21 mouse cellular contexts compared by ENCODE assay signal in the genomic region with DNA sequence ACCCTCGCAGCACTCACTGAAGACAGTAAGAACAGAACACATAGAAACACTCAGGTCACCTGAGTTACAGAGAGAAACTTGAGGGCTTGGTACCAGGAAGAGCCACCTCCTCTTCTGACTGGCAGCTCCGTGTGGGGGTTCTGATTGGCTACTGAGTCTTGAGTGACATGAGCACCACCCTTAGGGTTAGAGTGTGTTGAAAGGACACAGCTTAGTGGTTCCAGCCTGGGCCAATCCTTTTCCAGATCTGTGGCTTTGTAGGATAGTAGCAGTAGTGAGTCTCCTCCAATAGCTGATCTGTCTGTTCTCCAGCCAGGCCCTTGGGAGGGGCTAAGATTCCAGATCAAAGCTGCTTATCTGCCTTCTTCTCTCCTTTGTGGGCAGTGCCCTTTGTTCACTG. TPM values are rescaled to one million over a fixed set of nuclear protein-coding genes. Genes with fewer than 3 reads are reported as not detected.
A peak's percentile ranks its signal among the peaks of the same experiment; 100 is the strongest.
DNase-seq lines count a peak whose midpoint lies in the region; ATAC-seq and TF ChIP-seq lines count a peak whose summit lies in the region.
"Not testable (repeated sequence)": the region's sequence is repeated elsewhere in the genome, so short reads cannot be mapped to it uniquely, and the experiment has no call there.
"Had no signal": no experiment of that assay in that cellular context is flagged by ENCODE, and none has a peak within 500 bp of the region (broad histone marks: within the 10 kb centered on the region; RNA-seq: fewer than 3 reads in every experiment).

No protein-coding gene starts in this region.

- H3K9ac ChIP-seq in CH12.LX (ENCODE audit: insufficient read depth, low read depth) = not testable (repeated sequence)

- H3K4me1 ChIP-seq in CH12.LX (ENCODE audit: control insufficient read depth in 1 of 2, insufficient read depth in 2 of 2); G1E (ENCODE audit: insufficient read depth, low read depth, low read length): not testable (repeated sequence)

- TF ChIP-seq CTCF in CH12.LX (conservative IDR thresholded peaks at IDR 0.05 in 1 of 2, IDR thresholded peaks at IDR 0.05 in 1 of 2; ENCODE audit: low read depth in 2 of 2, low read length in 2 of 2); G1E (IDR thresholded peaks at IDR 0.05; ENCODE audit: low read depth, low read length): not testable (repeated sequence)

- dilution Hi-C loops in CH12.LX (cut with MboI; ENCODE audit: extremely low pct_ligation_motif_present, extremely low pct_unique_long_range_greater_than_20kb, low sequenced_read_pairs) = not testable (repeated sequence)

- in situ Hi-C loops in CH12.LX (cut with MboI; ENCODE audit: low pct_ligation_motif_present, low pct_unique_long_range_greater_than_20kb, low sequenced_read_pairs) = not testable (repeated sequence)

- not testable (repeated sequence) for H3K79me2 ChIP-seq in CH12.LX (replicated peaks; ENCODE audit: control insufficient read depth, extremely low read depth, insufficient read depth, poor library complexity, severe bottlenecking)

- H3K36me3 ChIP-seq in CH12.LX (replicated peaks in 1 of 2; ENCODE audit: control insufficient read depth in 1 of 2, insufficient read depth in 1 of 2, low read length in 1 of 2); G1E (replicated peaks): not testable (repeated sequence)

- not testable (repeated sequence) for H3K4me2 ChIP-seq in CH12.LX (ENCODE audit: insufficient read depth, low read depth, poor library complexity, severe bottlenecking)

- not testable (repeated sequence) for H3K27me3 ChIP-seq in CH12.LX (replicated peaks); G1E (ENCODE audit: insufficient read depth, low read length)

- not testable (repeated sequence) for TF ChIP-seq RAD21 in CH12.LX (IDR thresholded peaks at IDR 0.05; ENCODE audit: low read depth, low read length)

- peak; percentile 54 for DNase-seq in 3134 (ENCODE audit: extremely low read depth, insufficient read length, low spot score)
- DNase-seq in CH12.LX (ENCODE audit: extremely low read depth) = peak; percentile 75
- peak; percentile 67 for DNase-seq in ES-CJ7 (ENCODE audit: low read depth, low spot score)
- not testable (repeated sequence) for DNase-seq in G1E (ENCODE audit: low spot score)
- DNase-seq in MEL-GATA-1-ER (ENCODE audit: extremely low read depth, low read depth) = peak; percentile 11
- peak; percentile 88 for DNase-seq in R1 (ENCODE audit: low read depth, low spot score)
- peak; percentile 75 for DNase-seq in ZHBTc4 (ENCODE audit: low read depth, low spot score)
- DNase-seq in testis, postnatal 14 days (ENCODE audit: low spot score) = peak; percentile 60

- TF ChIP-seq EP300 in CH12.LX (IDR thresholded peaks at IDR 0.05; ENCODE audit: low read length) = not testable (repeated sequence)

- not testable (repeated sequence) for H3K27ac ChIP-seq in CH12.LX (ENCODE audit: insufficient read depth, low read depth)

- TF ChIP-seq POLR2A in CH12.LX (IDR thresholded peaks at IDR 0.05; ENCODE audit: low read depth, low read length) = not testable (repeated sequence)

- not testable (repeated sequence) for H3K4me3 ChIP-seq in CH12.LX (replicated peaks in 1 of 3; ENCODE audit: low read depth in 2 of 3, low read length in 2 of 3, poor library complexity in 1 of 3); G1E (ENCODE audit: low read depth, low read length)

- ATAC-seq in G1E (ENCODE audit: extremely low read depth, insufficient number of reproducible peaks, low FRiP score, poor library complexity, severe bottlenecking) = peak; percentile 76

- H3K9me3 ChIP-seq in CH12.LX (replicated peaks; ENCODE audit: low read length); G1E (replicated peaks): not testable (repeated sequence)

RNA-seq across cellular contexts. Expression of a gene that starts 10.9 kb away (rescaled TPM):
- 7.0 and 8.2 TPM in 2 replicates for total RNA-seq in CH12.LX (2012; rRNA removed)
- total RNA-seq in CH12.LX (2014; rRNA removed) = 12.0 and 13.8 TPM in 2 replicates
- polyA plus RNA-seq in CH12.LX (2012; ENCODE audit: insufficient read length, low read depth) = 5.1 and 8.1 TPM in 2 replicates
- total RNA-seq in G1E (2014; fragmentation: Nextera tagmentation) = 3.2 and 4.4 TPM in 2 replicates
- total RNA-seq in G1E (2017) = 1.3 and 1.7 TPM in 2 replicates
- polyA plus RNA-seq in G1E (2012) = 0.06 TPM in 1 of 2 replicates, not detected in the other
- polyA plus RNA-seq: adrenal gland, adult 2 months; brain, embryonic 14.5 days; embryonic facial prominence, embryonic 11.5 days; embryonic facial prominence, embryonic 13.5 days; embryonic facial prominence, embryonic 15.5 days; erythroblast, embryonic 14.5 days; forebrain, embryonic 10.5 days; forebrain, embryonic 12.5 days; forebrain, embryonic 14.5 days; forebrain, embryonic 16.5 days; frontal cortex, adult 2 months had no signal

RNA-seq across cellular contexts. Expression of a gene that starts 46.4 kb away (rescaled TPM):
- 1.2 and 1.8 TPM in 2 replicates for total RNA-seq in CH12.LX (2012; rRNA removed)
- total RNA-seq in CH12.LX (2014; rRNA removed) = 2.9 and 3.8 TPM in 2 replicates
- 2.9 and 4.4 TPM in 2 replicates for polyA plus RNA-seq in CH12.LX (2012; ENCODE audit: insufficient read length, low read depth)
- 32.1 and 37.0 TPM in 2 replicates for total RNA-seq in G1E (2014; fragmentation: Nextera tagmentation)
- 6.5 and 11.4 TPM in 2 replicates for total RNA-seq in G1E (2017)
- 0.24 and 0.46 TPM in 2 replicates for polyA plus RNA-seq in G1E (2012)
- total RNA-seq: common myeloid progenitor, adult 5-6 weeks had no signal
- polyA plus RNA-seq: adrenal gland, adult 2 months; CD4-positive, CD25-positive, alpha-beta regulatory T cell, adult 4 months; erythroblast, embryonic 14.5 days; forebrain, embryonic 12.5 days had no signal
